Mouse (Mus musculus) olfactory bulb, adult 2 months (tissue): ENCODE data around the gene Cyp4a32.
"Not testable (repeated sequence)": the region's sequence is repeated elsewhere in the genome, so short reads cannot be mapped to it uniquely, and the experiment has no call there.

Experiments
- CTCF ChIP-seq: fragments of 200-500 bp; IDR thresholded peaks from 2 replicates; pipeline ENCODE4 v1.5.1; 2012; ENCODE audit warnings: low read depth, mild to moderate bottlenecking, low read length, moderate library complexity; ENCODE audit not compliant: insufficient read depth
- POLR2A ChIP-seq: fragments of 200-500 bp; IDR thresholded peaks from 2 replicates; pipeline ENCODE4 v1.6.1; 2012; ENCODE audit warnings: mild to moderate bottlenecking, low read depth, low read length, moderate library complexity; ENCODE audit not compliant: insufficient read depth

DNA sequence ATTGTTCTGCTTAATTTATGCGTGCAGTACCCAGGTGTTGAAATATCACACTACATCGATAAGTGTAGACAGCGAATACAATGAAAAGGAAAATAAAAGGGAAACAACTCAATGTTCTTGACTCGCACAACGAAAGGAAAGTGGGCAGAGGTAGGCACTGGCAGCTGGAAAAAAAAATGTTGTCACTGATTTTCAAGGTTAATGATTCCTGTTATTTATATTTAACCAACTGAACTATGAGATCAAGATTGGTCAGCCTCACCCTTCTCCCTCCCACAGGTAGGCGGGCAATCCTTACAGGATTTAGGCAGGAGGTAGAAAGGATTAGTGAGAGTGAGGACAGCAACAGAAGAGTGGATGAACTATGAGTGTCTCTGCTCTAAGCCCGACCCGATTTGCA, at the start of gene Cyp4a32:
- not testable (repeated sequence) for TF ChIP-seq CTCF, POLR2A
